Mouse (Mus musculus): ENCODE data around the gene Gm20388. TPM values are rescaled to one million over a fixed set of nuclear protein-coding genes. Genes with fewer than 3 reads are reported as not detected.
A peak's percentile ranks its signal among the peaks of the same experiment; 100 is the strongest.

The Gm20388 gene
- total and polyA plus RNA-seq, 3 experiments = 0.02 to 0.05 TPM; not detected in 1

- Histone ChIP-seq H3K9me3 (replicated peaks) (no peaks in the 10 kb centered on the region; the same call in 1 of the 2 replicates), H3K27me3 (ENCODE audit: insufficient read depth, low read length) (peaks cover 92% of the 10 kb centered on the region), H3K4me3 (ENCODE audit: low read depth, low read length) (no peak overlapping the region), H3K4me1 (ENCODE audit: insufficient read depth, low read depth, low read length) (peaks cover 26% of the 10 kb centered on the region), H3K36me3 (replicated peaks) (no peaks in the 10 kb centered on the region)
- DNase-seq (ENCODE audit: low spot score) (no peak), ATAC-seq (ENCODE audit: extremely low read depth, insufficient number of reproducible peaks, low FRiP score, poor library complexity, severe bottlenecking) (no peak)
- TF ChIP-seq POLR2AphosphoS5 (IDR thresholded peaks at IDR 0.05; ENCODE audit: insufficient replicate concordance, low read depth, low read length) = no peak
- TF ChIP-seq CTCF (IDR thresholded peaks at IDR 0.05; ENCODE audit: low read depth, low read length) = no peak
- no peak for TF ChIP-seq GATA2 (IDR thresholded peaks at IDR 0.05; ENCODE audit: borderline replicate concordance, low read depth, low read length)
- TF ChIP-seq TAL1 (conservative IDR thresholded peaks at IDR 0.05; ENCODE audit: low read depth, low read length) = no peak
- TF ChIP-seq GATA1 (IDR thresholded peaks at IDR 0.05; ENCODE audit: borderline replicate concordance, low read length) = no peak
Observed at GRCm38 (mm10) chr8:122457171-122457570, 2546.5 kb downstream of the Gm20388 start.

GRCm38 (mm10) chr8:122459218-122459900, 2548.7 kb downstream of the Gm20388 start:
- H3K4me3 ChIP-seq (ENCODE audit: low read depth, low read length) = no peak overlapping the region
- DNase-seq (ENCODE audit: low spot score) = no peak
- peaks cover 41% of the 10 kb centered on the region for H3K4me1 ChIP-seq (ENCODE audit: insufficient read depth, low read depth, low read length)
- ATAC-seq (ENCODE audit: extremely low read depth, insufficient number of reproducible peaks, low FRiP score, poor library complexity, severe bottlenecking) = no peak
- no peaks in the 10 kb centered on the region for H3K36me3 ChIP-seq (replicated peaks)
- no peak for TF ChIP-seq POLR2AphosphoS5 (IDR thresholded peaks at IDR 0.05; ENCODE audit: insufficient replicate concordance, low read depth, low read length)
- no peak for TF ChIP-seq GATA1 (IDR thresholded peaks at IDR 0.05; ENCODE audit: borderline replicate concordance, low read length)
- TF ChIP-seq TAL1 (conservative IDR thresholded peaks at IDR 0.05; ENCODE audit: low read depth, low read length) = no peak
- TF ChIP-seq CTCF (IDR thresholded peaks at IDR 0.05; ENCODE audit: low read depth, low read length) = no peak
- TF ChIP-seq GATA2 (IDR thresholded peaks at IDR 0.05; ENCODE audit: borderline replicate concordance, low read depth, low read length) = no peak
- H3K27me3 ChIP-seq (ENCODE audit: insufficient read depth, low read length) = peaks cover 91% of the 10 kb centered on the region
- no peaks in the 10 kb centered on the region; the same call in 1 of the 2 replicates for H3K9me3 ChIP-seq (replicated peaks)

GRCm38 (mm10) chr8:122459990-122460389, 2549.3 kb downstream of the Gm20388 start:
- peaks cover 1% of the 10 kb centered on the region for H3K36me3 ChIP-seq (replicated peaks)
- DNase-seq (ENCODE audit: low spot score) (no peak), ATAC-seq (ENCODE audit: extremely low read depth, insufficient number of reproducible peaks, low FRiP score, poor library complexity, severe bottlenecking) (no peak)
- H3K27me3 ChIP-seq (ENCODE audit: insufficient read depth, low read length) = peaks cover 85% of the 10 kb centered on the region
- H3K4me1 ChIP-seq (ENCODE audit: insufficient read depth, low read depth, low read length) = peaks cover 46% of the 10 kb centered on the region
- H3K4me3 ChIP-seq (ENCODE audit: low read depth, low read length) = no peak overlapping the region; the same call in 1 of the 2 replicates
- no peaks in the 10 kb centered on the region; the same call in 1 of the 2 replicates for H3K9me3 ChIP-seq (replicated peaks)
- no peak for TF ChIP-seq POLR2AphosphoS5 (IDR thresholded peaks at IDR 0.05; ENCODE audit: insufficient replicate concordance, low read depth, low read length)

- ATAC-seq (ENCODE audit: extremely low read depth, insufficient number of reproducible peaks, low FRiP score, poor library complexity, severe bottlenecking) = no peak
- no peaks in the 10 kb centered on the region; the same call in 1 of the 2 replicates for H3K9me3 ChIP-seq (replicated peaks)
- peak within 1 kb of the TSS; percentile 48; the same call in 1 of the 2 replicates for H3K4me3 ChIP-seq (ENCODE audit: low read depth, low read length)
- H3K4me1 ChIP-seq (ENCODE audit: insufficient read depth, low read depth, low read length) = peaks cover 52% of the 10 kb centered on the region
- DNase-seq (ENCODE audit: low spot score) = no peak
- TF ChIP-seq POLR2AphosphoS5 (IDR thresholded peaks at IDR 0.05; ENCODE audit: insufficient replicate concordance, low read depth, low read length) = no peak
- no peak for TF ChIP-seq GATA2 (IDR thresholded peaks at IDR 0.05; ENCODE audit: borderline replicate concordance, low read depth, low read length)
- TF ChIP-seq CTCF (IDR thresholded peaks at IDR 0.05; ENCODE audit: low read depth, low read length) = no peak
- no peak for TF ChIP-seq GATA1 (IDR thresholded peaks at IDR 0.05; ENCODE audit: borderline replicate concordance, low read length)
- TF ChIP-seq TAL1 (conservative IDR thresholded peaks at IDR 0.05; ENCODE audit: low read depth, low read length) = no peak
- peaks cover 9% of the 10 kb centered on the region for H3K36me3 ChIP-seq (replicated peaks)
- H3K27me3 ChIP-seq (ENCODE audit: insufficient read depth, low read length) = peaks cover 76% of the 10 kb centered on the region
Observed at GRCm38 (mm10) chr8:122460524-122461472, 2550.2 kb downstream of the Gm20388 start, which contains the start of gene Snai3. Snai3 (minus strand) TSS chr8:122460733.

GRCm38 (mm10) chr8:122461473-122462148, 2551.0 kb downstream of the Gm20388 start:
- H3K36me3 ChIP-seq (replicated peaks) = peaks cover 17% of the 10 kb centered on the region
- no peak for TF ChIP-seq GATA1 (IDR thresholded peaks at IDR 0.05; ENCODE audit: borderline replicate concordance, low read length)
- no peak for TF ChIP-seq TAL1 (conservative IDR thresholded peaks at IDR 0.05; ENCODE audit: low read depth, low read length)
- H3K9me3 ChIP-seq (replicated peaks) = no peaks in the 10 kb centered on the region; the same call in 1 of the 2 replicates
- peaks cover 68% of the 10 kb centered on the region for H3K27me3 ChIP-seq (ENCODE audit: insufficient read depth, low read length)
- ATAC-seq (ENCODE audit: extremely low read depth, insufficient number of reproducible peaks, low FRiP score, poor library complexity, severe bottlenecking) (no peak), DNase-seq (ENCODE audit: low spot score) (no peak)
- H3K4me1 ChIP-seq (ENCODE audit: insufficient read depth, low read depth, low read length) = peaks cover 52% of the 10 kb centered on the region
- no peak overlapping the region for H3K4me3 ChIP-seq (ENCODE audit: low read depth, low read length)

GRCm38 (mm10) chr8:122462510-122462909, 2551.9 kb downstream of the Gm20388 start:
- Histone ChIP-seq H3K4me3 (ENCODE audit: low read depth, low read length) (no peak overlapping the region), H3K36me3 (replicated peaks) (peaks cover 26% of the 10 kb centered on the region), H3K4me1 (ENCODE audit: insufficient read depth, low read depth, low read length) (peaks cover 54% of the 10 kb centered on the region), H3K9me3 (replicated peaks) (no peaks in the 10 kb centered on the region; the same call in 1 of the 2 replicates), H3K27me3 (ENCODE audit: insufficient read depth, low read length) (peaks cover 59% of the 10 kb centered on the region)
- TF ChIP-seq CTCF (IDR thresholded peaks at IDR 0.05; ENCODE audit: low read depth, low read length) (no peak), POLR2AphosphoS5 (IDR thresholded peaks at IDR 0.05; ENCODE audit: insufficient replicate concordance, low read depth, low read length) (no peak), GATA2 (IDR thresholded peaks at IDR 0.05; ENCODE audit: borderline replicate concordance, low read depth, low read length) (no peak)
- no peak for ATAC-seq (ENCODE audit: extremely low read depth, insufficient number of reproducible peaks, low FRiP score, poor library complexity, severe bottlenecking)
- DNase-seq (ENCODE audit: low spot score) = no peak

All from G1E (cell line).